Mouse (Mus musculus) gastrocnemius, adult 2 months (tissue): ENCODE measurements at regions not wholly inside any gene's neighbourhood (a gene's known extent, or its start where the extent isn't known, plus 50 kb on each side); places are given as distances from the start of the nearest gene placed in this dataset.

Experiments
- DNase-seq: peaks from one replicate; pipeline ENCODE4 v3.0.0; 2022
- H3K27ac ChIP-seq: fragments of 200-600 bp; 2 replicates; pipeline ENCODE4 v1.8.1; 2022; ENCODE audit warnings: mild to moderate bottlenecking
- H3K4me3 ChIP-seq: fragments of 200-600 bp; 2 replicates; pipeline ENCODE4 v1.8.1; 2022; ENCODE audit warnings: mild to moderate bottlenecking, moderate library complexity
- CTCF ChIP-seq: fragments of 200-600 bp; IDR thresholded peaks from 2 replicates; pipeline ENCODE4 v1.8.1; 2022; ENCODE audit warnings: antibody characterized with exemption, mild to moderate bottlenecking, moderate library complexity
- intact Hi-C: fragments of 180-260 bp; cut with DNase I; formaldehyde crosslinking; loops from one replicate; pipeline ENCODE4 v1.15.1; 2025

- H3K4me3 ChIP-seq, result no peak overlapping the region
- H3K27ac ChIP-seq, result no peak overlapping the region
- no peak for DNase-seq
- TF ChIP-seq CTCF, result no peak
- intact Hi-C loops, result loop anchor here (5.0 kb wide), 1 partner anchor 321 kb away; the partner anchor contains the start of gene Npr3
Observed at GRCm38 (mm10) chr15:11586384-11586783, 186.9 kb upstream of the Tars start.

- intact Hi-C loops, result no loop called here
- Histone ChIP-seq H3K27ac (no peak overlapping the region), H3K4me3 (no peak overlapping the region)
- no peak for DNase-seq
- no peak for TF ChIP-seq CTCF
Observed at GRCm38 (mm10) chr15:11584155-11584554, 184.7 kb upstream of the Tars start.

GRCm38 (mm10) chr15:11578331-11578730 is 178.9 kb upstream of the Tars start:
- no peak for TF ChIP-seq CTCF
- DNase-seq, result no peak
- no peak overlapping the region for H3K27ac ChIP-seq
- intact Hi-C loops, result loop anchor here (10.0 kb wide), 1 partner anchor 164 kb away; no protein-coding TSS in a partner anchor
- H3K4me3 ChIP-seq, result no peak overlapping the region

- intact Hi-C loops, result loop anchor here (10.0 kb wide), 1 partner anchor 160 kb away; no protein-coding TSS in a partner anchor
- TF ChIP-seq CTCF, result no peak
- H3K27ac ChIP-seq, result peak overlapping the region; percentile 13; the same call in 1 of the 2 replicates
- no peak overlapping the region for H3K4me3 ChIP-seq
- no peak for DNase-seq
Observed at GRCm38 (mm10) chr15:11574359-11574758, 174.9 kb upstream of the Tars start.

- DNase-seq, result no peak
- intact Hi-C loops, result loop anchor here (10.0 kb wide), 1 partner anchor 159 kb away; no protein-coding TSS in a partner anchor
- Histone ChIP-seq H3K27ac (no peak overlapping the region), H3K4me3 (no peak overlapping the region)
- TF ChIP-seq CTCF, result no peak
Observed at GRCm38 (mm10) chr15:11573496-11573895, 174.0 kb upstream of the Tars start.

- intact Hi-C loops, result loop anchor here (10.0 kb wide), 1 partner anchor 157 kb away; no protein-coding TSS in a partner anchor
- no peak for TF ChIP-seq CTCF
- H3K4me3 ChIP-seq, result no peak overlapping the region
- H3K27ac ChIP-seq, result no peak overlapping the region
- DNase-seq, result no peak
Observed at GRCm38 (mm10) chr15:11572063-11572462, 172.6 kb upstream of the Tars start.

GRCm38 (mm10) chr15:11565503-11566031 is 166.1 kb upstream of the Tars start:
- no peak for TF ChIP-seq CTCF
- Histone ChIP-seq H3K4me3 (peak overlapping the region; percentile 40), H3K27ac (no peak overlapping the region)
- no peak for DNase-seq
- intact Hi-C loops, result no loop called here

- intact Hi-C loops, result no loop called here
- TF ChIP-seq CTCF, result no peak
- no peak overlapping the region for H3K27ac ChIP-seq
- no peak for DNase-seq
- H3K4me3 ChIP-seq, result no peak overlapping the region
Observed at GRCm38 (mm10) chr15:11552568-11552967, 153.1 kb upstream of the Tars start.

GRCm38 (mm10) chr15:11552110-11552509 is 152.6 kb upstream of the Tars start:
- no peak for TF ChIP-seq CTCF
- intact Hi-C loops, result no loop called here
- no peak overlapping the region for H3K27ac ChIP-seq
- H3K4me3 ChIP-seq, result no peak overlapping the region
- no peak for DNase-seq

GRCm38 (mm10) chr15:11539485-11539884 is 140.0 kb upstream of the Tars start:
- Histone ChIP-seq H3K4me3 (no peak overlapping the region), H3K27ac (no peak overlapping the region)
- DNase-seq, result no peak
- intact Hi-C loops, result no loop called here
- TF ChIP-seq CTCF, result no peak

- H3K4me3 ChIP-seq, result no peak overlapping the region
- DNase-seq, result peak; percentile 24
- no peak for TF ChIP-seq CTCF
- no peak overlapping the region for H3K27ac ChIP-seq
- intact Hi-C loops, result no loop called here
Observed at GRCm38 (mm10) chr15:11536076-11536620, 136.7 kb upstream of the Tars start.

- no peak for TF ChIP-seq CTCF
- Histone ChIP-seq H3K27ac (no peak overlapping the region), H3K4me3 (no peak overlapping the region)
- no peak for DNase-seq
- intact Hi-C loops, result no loop called here
Observed at GRCm38 (mm10) chr15:11534404-11535251, 135.2 kb upstream of the Tars start.

- no peak for DNase-seq
- no peak overlapping the region for H3K4me3 ChIP-seq
- no peak overlapping the region for H3K27ac ChIP-seq
- intact Hi-C loops, result no loop called here
- no peak for TF ChIP-seq CTCF
Observed at GRCm38 (mm10) chr15:11533616-11534015, 134.2 kb upstream of the Tars start.
